Mouse (Mus musculus): ENCODE measurements around the gene Slc5a5. TPM values are rescaled to one million over a fixed set of nuclear protein-coding genes. Genes with fewer than 3 reads are reported as not detected.

The Slc5a5 gene
- polyA plus RNA-seq, 1 experiment from 2014 or later, result not detected

DNA sequence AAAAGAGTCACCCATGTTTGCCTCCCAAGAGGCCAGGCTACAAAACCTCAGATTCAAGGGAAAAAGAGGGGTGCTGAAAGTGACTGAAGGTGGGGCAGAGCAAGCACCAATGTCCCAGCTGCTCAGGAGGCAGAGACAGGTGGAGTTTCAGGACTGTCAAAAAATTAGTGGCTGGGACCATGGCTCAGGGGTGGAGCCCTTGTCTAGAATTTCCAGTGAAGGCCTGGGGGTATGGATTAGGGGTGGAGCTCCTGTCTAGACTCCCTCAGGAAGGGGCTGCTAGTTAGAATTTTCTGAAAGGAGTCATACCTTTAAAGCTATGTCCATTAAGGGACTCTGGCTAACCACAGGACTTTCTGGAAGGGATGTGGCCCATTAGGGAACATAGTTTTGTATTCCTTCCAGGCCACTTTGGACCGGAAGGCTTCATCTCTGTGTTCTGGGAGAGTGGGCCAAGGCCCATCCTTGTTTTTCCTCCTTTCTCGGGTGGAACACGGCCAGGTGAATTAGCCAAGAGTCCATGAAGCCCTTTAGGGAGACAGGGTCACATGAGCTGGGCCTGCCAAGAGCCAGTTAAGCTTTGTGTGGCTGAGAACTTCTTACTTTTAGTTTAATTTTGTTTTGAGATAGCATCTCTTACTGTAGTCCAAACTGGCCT is 43.1 kb downstream of the Slc5a5 start:
- H3K27me3 ChIP-seq (ENCODE audit: insufficient read depth, low read length), result peaks cover 8% of the 10 kb centered on the region; the same call in 1 of the 2 replicates
- DNase-seq, result no peak

DNA sequence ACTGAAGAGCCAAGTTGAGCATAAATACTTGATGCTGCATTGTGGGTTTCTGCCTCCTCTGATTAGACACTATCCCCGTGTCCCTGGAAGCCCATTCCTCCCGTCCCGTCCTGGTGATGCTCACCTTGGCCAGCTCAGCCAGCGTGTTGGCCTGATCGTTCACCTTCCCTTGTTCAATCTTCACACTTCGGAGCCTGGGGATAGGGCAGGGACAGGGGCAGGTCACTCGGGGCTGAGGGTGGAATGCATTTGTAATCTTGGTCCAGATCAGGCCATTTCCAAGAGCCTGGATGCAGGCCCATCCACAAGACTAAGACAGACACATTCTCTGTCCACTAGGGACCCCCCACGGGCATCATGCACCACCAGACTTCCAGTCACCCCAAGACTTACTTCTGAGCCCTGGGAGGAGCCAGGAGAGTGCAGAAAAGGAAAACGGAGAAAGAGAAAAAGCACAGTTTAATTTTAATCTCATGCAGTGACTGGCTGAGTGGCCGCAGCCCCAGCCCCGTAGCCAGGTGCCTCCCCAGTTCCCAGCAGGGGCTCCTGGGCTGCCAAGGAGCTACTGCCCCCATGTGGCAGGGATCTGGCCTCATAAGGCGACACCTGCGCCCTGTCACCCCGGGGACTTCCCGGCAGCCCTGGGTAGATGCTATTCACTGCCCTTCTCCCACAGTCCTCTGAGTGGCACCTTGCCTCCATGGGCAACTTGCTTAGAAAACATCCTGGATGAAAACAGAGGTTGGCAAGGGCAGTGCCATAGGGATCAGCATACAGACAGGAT is 46.0 kb downstream of the Slc5a5 start:
- Histone ChIP-seq H3K4me1 (ENCODE audit: insufficient read depth) (peaks cover 16% of the 10 kb centered on the region; the same call in 1 of the 2 replicates), H3K9ac (replicated peaks) (no peak overlapping the region)

More for the DNA sequence above, 43.1 kb downstream of the Slc5a5 start:
- Histone ChIP-seq H3K4me2 (ENCODE audit: low read depth, low read length) (no peak overlapping the region), H3K9ac (replicated peaks) (no peak overlapping the region), H3K27ac (ENCODE audit: low read depth) (no peak overlapping the region), H3K4me1 (ENCODE audit: insufficient read depth) (peaks cover under 1% of the 10 kb centered on the region; the same call in 1 of the 2 replicates), H3K9me3 (ENCODE audit: low read length) (no peaks in the 10 kb centered on the region), H3K4me3 (ENCODE audit: low read depth, low read length) (no peak overlapping the region), H3K36me3 (replicated peaks; ENCODE audit: insufficient read depth, low read length) (no peaks in the 10 kb centered on the region)
- TF ChIP-seq EP300 (IDR thresholded peaks at IDR 0.05; ENCODE audit: low read depth) (no peak), CTCF (IDR thresholded peaks at IDR 0.05; ENCODE audit: low read depth) (no peak)
- WGBS (ENCODE audit: insufficient replicate concordance), result 66% methylated on average over 3 of the region's 3 CpGs
- no peak for ATAC-seq

DNA sequence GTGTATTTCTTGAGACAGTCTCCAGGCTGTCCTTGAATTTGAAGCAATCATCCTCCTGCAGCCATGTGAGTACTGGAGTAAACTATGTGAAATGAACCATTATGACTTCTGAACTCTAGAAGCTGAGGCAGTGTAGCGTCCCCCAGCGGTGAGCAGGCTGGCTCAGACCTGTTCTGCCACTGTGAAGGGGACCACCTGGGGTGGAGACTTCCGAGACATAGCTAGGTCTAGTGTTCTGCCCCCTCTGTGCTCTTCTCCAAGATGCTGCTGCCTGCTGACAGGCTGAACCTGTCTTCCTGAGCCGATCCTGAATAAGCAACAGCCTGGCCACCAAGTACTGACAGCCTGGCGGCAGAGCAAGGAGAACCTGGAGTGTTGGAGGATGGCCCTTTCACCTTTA is 47.4 kb downstream of the Slc5a5 start:
- Histone ChIP-seq H3K27me3 (ENCODE audit: insufficient read depth, low read length) (peaks cover 8% of the 10 kb centered on the region; the same call in 1 of the 2 replicates), H3K4me2 (ENCODE audit: low read depth, low read length) (no peak overlapping the region), H3K4me3 (ENCODE audit: low read depth, low read length) (no peak overlapping the region), H3K27ac (ENCODE audit: low read depth) (0 out of 2 replicates have a peak overlapping the region, but pooled peaks have one; percentile 94), H3K9ac (replicated peaks) (0 out of 2 replicates have a peak overlapping the region, but pooled peaks have one; percentile 6), H3K4me1 (ENCODE audit: insufficient read depth) (peaks cover 25% of the 10 kb centered on the region), H3K9me3 (ENCODE audit: low read length) (no peaks in the 10 kb centered on the region), H3K36me3 (replicated peaks; ENCODE audit: insufficient read depth, low read length) (no peaks in the 10 kb centered on the region)
- DNase-seq (no peak), ATAC-seq (no peak)
- WGBS (ENCODE audit: insufficient replicate concordance), result 51% methylated on average over 5 of the region's 5 CpGs
- no peak for TF ChIP-seq EP300 (IDR thresholded peaks at IDR 0.05; ENCODE audit: low read depth)
- 0 out of 2 replicates have a peak, but pooled peaks have one; percentile 5 for TF ChIP-seq CTCF (IDR thresholded peaks at IDR 0.05; ENCODE audit: low read depth)

More for the DNA sequence above, 46.0 kb downstream of the Slc5a5 start:
- no peak overlapping the region for H3K4me3 ChIP-seq (ENCODE audit: low read depth, low read length)
- peaks cover 8% of the 10 kb centered on the region; the same call in 1 of the 2 replicates for H3K27me3 ChIP-seq (ENCODE audit: insufficient read depth, low read length)
- no peaks in the 10 kb centered on the region for H3K36me3 ChIP-seq (replicated peaks; ENCODE audit: insufficient read depth, low read length)
- H3K9me3 ChIP-seq (ENCODE audit: low read length), result no peaks in the 10 kb centered on the region
- H3K4me2 ChIP-seq (ENCODE audit: low read depth, low read length), result no peak overlapping the region
- WGBS (ENCODE audit: insufficient replicate concordance), result 46% methylated on average over 15 of the region's 15 CpGs
- no peak overlapping the region for H3K27ac ChIP-seq (ENCODE audit: low read depth)
- DNase-seq (no peak), ATAC-seq (no peak)
- TF ChIP-seq CTCF (IDR thresholded peaks at IDR 0.05; ENCODE audit: low read depth) (peak; percentile 60), EP300 (IDR thresholded peaks at IDR 0.05; ENCODE audit: low read depth) (no peak)

DNA sequence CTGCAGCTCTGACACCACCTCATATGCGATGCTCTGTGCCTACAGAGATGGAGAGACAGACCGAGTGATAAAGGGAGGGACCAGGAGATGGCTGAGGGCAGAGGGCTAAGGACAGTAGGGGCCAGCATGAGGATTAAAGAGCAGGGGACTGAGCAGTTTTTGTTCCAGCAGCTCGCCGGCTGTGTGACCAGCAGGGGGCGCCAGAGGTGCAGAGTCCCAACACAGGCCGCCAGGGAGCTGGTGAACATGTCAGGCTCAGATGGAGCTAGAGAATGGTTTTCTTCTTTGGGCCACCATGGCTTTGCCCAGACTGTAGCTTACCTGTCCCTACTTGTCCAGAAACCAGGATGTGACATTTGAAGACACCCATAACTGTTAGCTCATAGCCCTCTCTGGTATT is 48.0 kb downstream of the Slc5a5 start:
- Histone ChIP-seq H3K27ac (ENCODE audit: low read depth) (peak overlapping the region; percentile 94), H3K4me2 (ENCODE audit: low read depth, low read length) (peak overlapping the region; percentile 38; the same call in 1 of the 2 replicates), H3K36me3 (replicated peaks; ENCODE audit: insufficient read depth, low read length) (no peaks in the 10 kb centered on the region), H3K9ac (replicated peaks) (peak overlapping the region; percentile 31), H3K4me3 (ENCODE audit: low read depth, low read length) (no peak overlapping the region), H3K4me1 (ENCODE audit: insufficient read depth) (peaks cover 27% of the 10 kb centered on the region), H3K9me3 (ENCODE audit: low read length) (no peaks in the 10 kb centered on the region), H3K27me3 (ENCODE audit: insufficient read depth, low read length) (peaks cover 8% of the 10 kb centered on the region; the same call in 1 of the 2 replicates)
- ATAC-seq (no peak), DNase-seq (peak; percentile 96)
- WGBS (ENCODE audit: insufficient replicate concordance), result 1% methylated on average over 6 of the region's 6 CpGs
- TF ChIP-seq EP300 (IDR thresholded peaks at IDR 0.05; ENCODE audit: low read depth) (no peak), CTCF (IDR thresholded peaks at IDR 0.05; ENCODE audit: low read depth) (peak; percentile 99)

DNA sequence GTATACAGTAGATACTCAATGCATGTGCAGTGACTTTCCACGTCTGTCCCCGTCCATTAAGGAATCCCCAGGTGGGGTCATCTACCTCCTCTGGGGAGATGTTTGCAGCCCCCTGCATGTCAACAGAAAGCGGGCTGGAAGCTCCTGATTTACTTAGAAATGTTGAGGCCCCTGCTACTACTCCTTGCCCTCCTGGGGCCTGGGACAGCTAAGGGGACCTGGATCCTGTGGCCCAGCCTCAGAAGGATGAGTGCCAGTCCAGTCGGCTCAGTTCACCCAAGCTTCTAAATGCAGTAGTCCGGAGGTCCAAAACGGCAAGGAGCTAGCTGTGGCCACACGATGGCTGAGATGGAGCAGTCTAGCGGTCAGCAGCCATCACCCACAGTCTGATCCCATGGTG is 48.6 kb downstream of the Slc5a5 start:
- no peaks in the 10 kb centered on the region for H3K36me3 ChIP-seq (replicated peaks; ENCODE audit: insufficient read depth, low read length)
- peaks cover 8% of the 10 kb centered on the region; the same call in 1 of the 2 replicates for H3K27me3 ChIP-seq (ENCODE audit: insufficient read depth, low read length)
- DNase-seq, result no peak
- peak overlapping the region; percentile 58; the same call in 1 of the 2 replicates for H3K4me2 ChIP-seq (ENCODE audit: low read depth, low read length)
- ATAC-seq, result no peak
- H3K4me3 ChIP-seq (ENCODE audit: low read depth, low read length), result no peak overlapping the region
- 75% methylated on average over 8 of the region's 8 CpGs for WGBS (ENCODE audit: insufficient replicate concordance)
- H3K9me3 ChIP-seq (ENCODE audit: low read length), result no peaks in the 10 kb centered on the region
- H3K9ac ChIP-seq (replicated peaks), result peak overlapping the region; percentile 39
- peaks cover 27% of the 10 kb centered on the region for H3K4me1 ChIP-seq (ENCODE audit: insufficient read depth)
- TF ChIP-seq EP300 (IDR thresholded peaks at IDR 0.05; ENCODE audit: low read depth) (no peak), CTCF (IDR thresholded peaks at IDR 0.05; ENCODE audit: low read depth) (no peak)
- peak overlapping the region; percentile 94 for H3K27ac ChIP-seq (ENCODE audit: low read depth)

Data from liver, postnatal 0 days (tissue).